Mouse (Mus musculus): Measurements from ENCODE around the gene Mxd4.

Mxd4 gene

DNA sequence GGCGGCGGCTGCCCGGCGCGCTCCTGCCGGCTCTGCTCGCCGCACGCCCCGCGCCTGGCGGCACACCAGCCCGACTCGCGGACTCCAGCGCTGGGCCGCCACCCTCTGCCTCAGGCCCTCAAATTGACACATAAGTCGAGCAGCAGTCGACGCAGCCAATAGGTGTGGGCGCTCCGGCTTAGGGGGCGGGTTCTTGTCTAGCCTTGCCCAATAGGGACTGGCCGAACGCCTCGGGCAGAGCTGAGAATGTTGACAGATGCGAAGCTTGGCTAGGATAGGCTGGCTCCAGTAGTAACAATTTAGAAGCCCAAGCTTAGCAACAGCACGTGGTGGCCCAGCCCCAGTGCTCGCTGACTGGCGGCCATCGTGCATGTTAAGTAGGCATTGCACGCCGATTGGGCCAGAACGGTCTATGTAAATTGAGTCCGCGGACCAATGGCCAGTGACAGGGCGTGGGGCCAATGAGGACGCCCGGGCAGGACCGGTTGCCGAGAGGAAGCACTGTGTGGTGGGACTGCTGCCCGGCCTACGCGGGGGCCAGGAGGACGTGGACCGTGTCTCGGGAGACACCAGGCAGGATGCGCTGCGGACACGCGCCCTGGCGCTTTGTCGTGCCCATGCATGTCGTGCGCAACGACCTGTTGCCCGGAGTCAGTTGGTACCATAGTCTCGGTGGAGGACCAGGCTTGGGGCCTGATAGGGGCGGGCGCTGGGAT is at the start of gene Mxd4:
Mxd4 (minus strand) TSS at position 120 of the 716 bp plus-strand sequence.
- in situ Hi-C loops (cut with MboI), result no loop called here

- in situ Hi-C loops (cut with MboI), result no loop called here
Measured at GRCm38 (mm10) chr5:34235898-34236420, 48.4 kb upstream of the Mxd4 start.

GRCm38 (mm10) chr5:34235056-34235455 is 47.5 kb upstream of the Mxd4 start:
- in situ Hi-C loops (cut with MboI), result no loop called here

DNA sequence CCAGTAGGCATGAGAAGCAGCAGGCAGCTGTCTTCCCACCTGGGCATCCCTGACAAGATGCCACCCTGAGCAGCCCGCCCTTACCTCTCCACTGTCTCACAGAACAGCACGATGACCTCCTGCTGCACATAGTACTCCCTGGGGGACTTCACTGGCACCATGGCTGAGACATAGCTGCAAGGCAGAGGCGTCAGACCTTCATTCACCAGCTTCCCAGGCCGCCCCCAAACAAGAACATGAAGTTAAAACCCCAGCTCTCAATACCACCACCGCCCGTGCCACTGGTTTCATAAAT is 45.6 kb upstream of the Mxd4 start:
- in situ Hi-C loops (cut with MboI), result no loop called here

GRCm38 (mm10) chr5:34232481-34233220 is 45.1 kb upstream of the Mxd4 start:
- in situ Hi-C loops (cut with MboI), result no loop called here

GRCm38 (mm10) chr5:34231901-34232300 is 44.4 kb upstream of the Mxd4 start:
- in situ Hi-C loops (cut with MboI), result no loop called here

DNA sequence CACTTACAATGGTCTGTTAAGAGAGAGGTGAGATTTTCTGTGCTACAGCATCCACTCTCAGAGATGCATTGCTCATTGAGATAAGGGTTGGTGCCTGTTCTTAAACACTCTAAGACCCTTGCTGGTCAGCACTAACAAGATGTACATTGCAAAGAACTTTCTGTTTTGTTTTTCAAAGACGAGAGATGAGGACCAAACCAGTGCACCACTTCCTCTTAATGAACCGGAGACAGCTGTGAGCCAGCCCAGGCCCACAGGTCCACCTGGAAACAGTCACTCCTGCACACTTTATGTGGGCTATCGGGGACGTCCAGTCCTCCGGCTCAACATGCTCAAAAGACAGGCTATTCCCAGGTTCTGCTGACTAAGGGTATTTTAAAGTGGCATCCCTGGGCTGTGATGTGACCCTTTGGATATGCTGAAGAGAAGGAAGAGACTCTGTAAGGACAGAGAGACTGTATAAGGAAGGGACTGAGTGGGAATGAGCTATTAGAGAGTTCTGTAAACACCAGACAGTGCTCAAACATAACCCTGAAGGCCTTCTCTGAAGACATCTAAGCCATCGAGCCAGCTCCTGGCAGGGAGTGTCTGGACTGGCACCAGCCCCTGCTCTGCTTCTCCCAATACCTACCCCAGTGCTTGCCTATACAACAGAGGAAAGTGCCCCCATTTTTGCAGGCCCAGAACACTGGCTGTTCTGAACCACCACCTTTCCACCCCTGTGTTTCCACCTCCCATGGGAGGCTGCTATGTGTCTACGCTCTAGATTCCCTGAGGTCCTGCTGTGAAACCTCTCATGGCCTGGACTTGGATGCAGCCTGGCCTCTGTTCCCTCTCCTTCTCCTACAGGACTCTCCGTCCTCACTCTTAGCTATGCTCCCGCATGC is 43.3 kb upstream of the Mxd4 start:
- in situ Hi-C loops (cut with MboI), result no loop called here

- in situ Hi-C loops (cut with MboI), result no loop called here
Measured at GRCm38 (mm10) chr5:34229503-34229902, 42.0 kb upstream of the Mxd4 start.

DNA sequence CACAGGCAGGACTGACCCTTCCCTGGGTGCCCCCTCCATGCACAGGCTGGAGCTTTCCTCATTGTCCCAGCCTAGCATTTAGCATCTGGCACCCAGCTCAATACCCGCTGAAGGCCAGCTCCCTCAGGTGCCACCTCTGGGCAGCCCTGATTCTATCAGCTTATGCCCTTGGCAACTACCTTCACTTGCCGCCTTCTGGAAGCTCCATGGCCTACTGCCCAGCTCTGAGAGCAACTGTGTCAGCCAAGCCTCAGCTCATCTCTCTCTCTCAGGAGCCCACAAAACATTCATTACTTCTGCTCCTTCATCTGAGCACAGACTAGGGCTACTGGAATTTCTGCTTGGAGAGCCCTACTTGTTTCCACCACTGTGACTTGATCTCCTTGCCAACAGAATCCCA is 38.0 kb upstream of the Mxd4 start:
- in situ Hi-C loops (cut with MboI), result no loop called here

DNA sequence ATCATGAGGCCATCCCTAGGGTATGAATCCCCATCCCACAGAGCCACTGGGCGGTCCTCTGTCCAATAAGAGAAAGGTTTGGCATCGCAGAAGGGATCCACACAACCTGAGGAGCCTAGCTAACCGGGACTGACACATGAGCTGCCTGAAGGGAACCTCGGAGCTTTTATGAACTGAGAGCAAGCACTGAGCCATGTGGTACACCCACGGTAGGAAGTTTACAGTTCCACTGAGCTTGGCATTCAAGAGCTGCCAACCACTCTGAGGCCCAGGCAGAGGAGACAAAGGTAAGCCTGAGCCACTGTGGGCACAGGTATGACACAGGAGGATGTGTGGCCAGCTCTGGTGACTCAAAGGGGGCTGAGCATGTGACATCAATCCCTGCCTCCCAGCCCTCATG is 37.0 kb upstream of the Mxd4 start:
- in situ Hi-C loops (cut with MboI), result no loop called here

GRCm38 (mm10) chr5:34220001-34220400 is 32.5 kb upstream of the Mxd4 start:
- in situ Hi-C loops (cut with MboI), result no loop called here

DNA sequence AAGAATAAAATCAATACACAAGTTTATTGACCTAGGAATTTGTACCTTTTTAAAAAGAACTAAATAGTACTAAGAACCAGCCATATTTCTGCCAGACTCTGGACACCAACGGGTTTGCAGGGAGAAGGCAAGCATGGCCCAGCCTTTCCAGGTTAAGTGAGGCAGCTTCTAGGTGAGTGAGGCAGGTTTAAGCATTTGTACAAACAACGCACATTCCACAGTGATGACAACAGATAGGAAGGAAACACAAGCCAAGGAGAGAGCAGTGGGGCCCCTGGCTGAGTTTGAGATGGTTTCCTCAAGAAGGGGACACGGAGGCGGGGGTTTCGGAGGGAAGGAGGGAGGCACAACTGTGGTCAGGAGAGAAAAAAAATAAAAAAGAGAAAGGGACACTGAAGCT is 31.2 kb upstream of the Mxd4 start:
- in situ Hi-C loops (cut with MboI), result no loop called here

- in situ Hi-C loops (cut with MboI), result no loop called here
Measured at GRCm38 (mm10) chr5:34217756-34218155, 30.2 kb upstream of the Mxd4 start.

DNA sequence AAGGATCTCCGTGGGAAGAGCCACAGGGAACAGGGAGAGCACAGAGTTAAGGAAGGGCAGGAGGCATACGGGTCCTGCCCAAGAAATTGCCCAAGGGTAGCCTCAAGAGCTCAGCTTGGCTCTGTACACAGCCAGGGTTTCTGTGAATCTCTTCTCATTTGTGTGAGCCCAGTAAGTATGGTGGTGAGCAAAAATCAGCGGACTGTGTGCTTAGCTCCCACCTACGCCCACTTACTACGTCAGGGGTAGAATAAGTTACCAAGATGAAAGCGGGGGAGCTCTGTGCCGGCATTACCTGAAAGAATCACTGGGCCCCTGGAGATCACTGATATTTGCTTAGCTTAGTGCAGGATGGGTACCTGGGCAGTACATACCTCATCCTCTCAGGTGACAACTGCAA is 28.5 kb upstream of the Mxd4 start:
- in situ Hi-C loops (cut with MboI), result no loop called here

DNA sequence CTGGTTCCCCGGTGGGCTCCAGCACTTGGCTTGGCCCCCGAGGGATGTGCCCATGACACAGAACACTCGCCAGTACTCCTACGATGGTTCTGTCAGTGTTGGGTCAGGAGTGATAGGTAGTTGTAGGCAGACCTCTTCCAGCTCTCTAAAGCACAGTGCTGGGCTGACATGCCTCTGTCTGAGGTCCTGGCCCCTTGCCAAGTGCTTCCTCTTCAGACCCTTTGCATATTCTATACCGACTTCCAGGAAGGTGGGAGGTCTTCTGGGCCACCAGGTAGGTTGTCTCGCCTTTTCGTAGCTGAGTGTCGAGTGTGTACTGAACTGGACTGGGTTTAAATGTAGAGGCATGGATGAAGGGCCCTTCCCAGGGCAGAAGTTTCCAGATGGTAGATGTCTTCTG is 26.1 kb upstream of the Mxd4 start:
- in situ Hi-C loops (cut with MboI), result no loop called here

- in situ Hi-C loops (cut with MboI), result no loop called here
Measured at GRCm38 (mm10) chr5:34210279-34210678, 22.8 kb upstream of the Mxd4 start.

DNA sequence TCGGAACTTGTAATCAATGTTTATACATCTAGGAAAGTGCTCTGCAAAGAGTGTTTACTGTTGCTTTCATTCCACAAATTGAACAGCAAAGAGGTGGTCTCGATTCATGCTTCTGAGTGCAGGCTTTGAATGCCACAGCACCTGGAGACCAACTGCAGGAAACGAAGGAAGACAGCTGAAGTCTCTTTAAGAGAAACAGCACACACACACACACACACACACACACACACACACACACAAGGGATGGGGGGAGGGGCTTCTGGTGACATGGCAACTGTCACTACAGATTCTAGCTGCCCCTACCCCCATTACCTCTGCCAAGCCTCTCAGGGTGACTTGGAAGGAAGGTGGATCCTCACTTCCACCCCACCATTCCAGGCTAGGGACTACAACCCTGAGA is 20.0 kb upstream of the Mxd4 start:
- in situ Hi-C loops (cut with MboI), result no loop called here

DNA sequence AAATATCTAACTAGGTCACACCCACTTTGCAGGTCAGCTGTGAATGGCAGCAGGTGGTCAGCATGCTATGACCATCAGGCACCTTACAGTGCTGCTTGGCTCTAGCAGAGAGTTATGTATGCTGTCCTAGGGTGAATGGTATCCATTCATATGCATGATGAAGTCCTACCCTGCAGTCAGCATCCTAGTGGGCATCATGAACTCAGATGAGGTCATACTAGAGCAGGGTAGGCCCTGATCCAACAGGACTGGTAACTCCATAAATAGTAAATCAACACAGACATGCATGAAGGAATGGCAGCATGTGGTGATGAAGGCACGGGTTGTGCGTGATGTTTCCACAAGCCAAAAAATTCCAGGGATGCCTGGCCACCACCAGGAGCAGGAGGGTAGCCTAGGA is 18.3 kb upstream of the Mxd4 start:
- in situ Hi-C loops (cut with MboI), result no loop called here

DNA sequence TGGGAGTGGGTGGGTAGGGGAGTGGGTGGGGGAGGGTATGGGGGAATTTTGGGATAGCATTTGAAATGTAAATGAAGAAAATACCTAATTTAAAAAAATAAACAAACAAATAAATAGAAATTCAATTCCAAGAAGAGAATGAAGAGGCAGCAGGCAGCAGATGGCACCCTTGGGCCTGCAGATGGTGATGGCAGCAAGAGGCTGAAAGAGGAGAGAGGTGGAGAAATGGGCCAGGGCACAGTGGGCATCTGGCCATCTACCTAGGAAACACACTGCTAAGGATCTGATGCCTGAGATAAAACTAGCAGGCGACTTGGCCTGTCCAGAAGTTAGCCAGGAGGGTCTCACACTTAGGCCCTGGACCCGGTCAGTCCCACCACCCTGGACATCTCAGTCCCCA is 17.4 kb upstream of the Mxd4 start:
- in situ Hi-C loops (cut with MboI), result no loop called here

GRCm38 (mm10) chr5:34202006-34202405 is 14.5 kb upstream of the Mxd4 start:
- in situ Hi-C loops (cut with MboI), result no loop called here

DNA sequence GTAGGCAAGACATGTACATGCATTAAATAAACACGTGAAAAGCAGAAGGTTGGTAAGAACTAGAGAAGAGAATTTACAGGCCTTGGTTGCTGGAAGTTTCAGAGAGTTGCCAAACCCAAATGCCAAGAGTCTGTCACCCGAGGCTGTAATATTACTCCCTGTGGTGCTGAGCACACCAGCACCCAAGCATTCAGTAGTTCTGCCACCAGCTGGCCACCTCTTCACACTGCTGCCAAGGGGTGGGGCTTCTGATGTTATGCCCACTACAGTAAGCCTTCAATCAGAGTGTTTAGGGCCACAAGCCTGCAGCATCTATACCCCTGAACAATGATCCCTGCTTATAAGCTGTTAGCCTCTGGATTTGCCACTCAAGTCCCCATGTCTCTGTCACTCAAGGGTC is 13.9 kb upstream of the Mxd4 start:
- in situ Hi-C loops (cut with MboI), result no loop called here

GRCm38 (mm10) chr5:34198615-34199014 is 11.1 kb upstream of the Mxd4 start:
- in situ Hi-C loops (cut with MboI), result no loop called here

DNA sequence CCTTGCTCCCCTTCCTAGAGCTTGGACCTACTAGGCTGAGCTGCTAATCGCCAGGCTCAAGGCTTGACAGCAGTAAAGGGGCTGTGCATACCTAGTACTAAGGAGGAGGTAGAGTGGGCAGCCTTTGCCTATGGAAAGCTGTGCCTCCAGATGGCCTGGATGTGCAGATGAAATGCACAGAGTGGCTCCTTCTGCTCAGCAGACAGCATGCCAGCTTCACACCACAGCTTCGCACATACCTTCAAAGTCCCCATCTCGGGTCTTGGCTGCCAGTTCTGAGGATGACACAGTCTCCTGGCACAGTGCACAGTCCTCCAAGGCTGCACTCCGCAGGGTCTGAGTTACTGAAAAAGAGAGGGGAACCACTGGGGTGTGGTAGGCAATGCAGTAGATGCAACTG is 9.7 kb upstream of the Mxd4 start:
- in situ Hi-C loops (cut with MboI), result no loop called here

Data from mature B cell (primary cell).